Mouse (Mus musculus) ES-Bruce4 (cell line): ENCODE results near the gene Myl6b.

Experiments used
- CTCF ChIP-seq: IDR thresholded peaks from one replicate; pipeline ENCODE4 v1.8.1; 2011; ENCODE audit warnings: low read depth, low read length
- EP300 ChIP-seq: IDR thresholded peaks from 2 replicates; pipeline ENCODE4 v1.6.1; 2011; ENCODE audit warnings: low read depth, low read length; ENCODE audit not compliant: insufficient read depth
- POLR2A ChIP-seq: IDR thresholded peaks from one replicate; pipeline ENCODE4 v1.8.1; 2011; ENCODE audit warnings: low read length; ENCODE audit not compliant: insufficient read depth

GRCm38 (mm10) chr10:128526366-128527356, 28.2 kb upstream of the Myl6b start:
- TF ChIP-seq CTCF (no peak), POLR2A (no peak), EP300 (no peak)
